8 mouse cellular contexts compared by ENCODE assay signal in genomic region chr2:30474039-30474438, GRCm38 (mm10). TPM values are rescaled to one million over a fixed set of nuclear protein-coding genes. Genes with fewer than 3 reads are reported as not detected.
DNase-seq lines count a peak whose midpoint lies in the region; ATAC-seq lines count a peak whose summit lies in the region.

Ier5l (minus strand) TSS chr2:30474219.

- intact Hi-C loops in left cerebral cortex, postnatal 10 days (cut with DNase I): loop anchor here (5.0 kb wide), 2 partner anchors 73 to 123 kb away; partner anchors contain the start of gene Cstad

- H3K27me3 ChIP-seq in intestine, embryonic 14.5 days (replicated peaks; ENCODE audit: control insufficient read depth, insufficient read depth, low read length): no peaks in the 10 kb centered on the region
- peaks cover 95% of the 10 kb centered on the region for H3K27me3 ChIP-seq in megakaryocyte, embryonic 14.5 days (replicated peaks)

- ATAC-seq in intestine, embryonic 14.5 days (replicated peaks; ENCODE audit: low FRiP score, low TSS enrichment, low read depth): peak; percentile 90

- peak within 1 kb of the TSS; percentile 89 for H3K4me3 ChIP-seq in intestine, embryonic 14.5 days (ENCODE audit: low read depth, low read length)
- peak within 1 kb of the TSS; percentile 92 for H3K4me3 ChIP-seq in megakaryocyte, embryonic 14.5 days (replicated peaks)

- peaks cover 18% of the 10 kb centered on the region for H3K4me1 ChIP-seq in intestine, embryonic 14.5 days (replicated peaks; ENCODE audit: control insufficient read depth, insufficient read depth, low read length)
- peaks cover 52% of the 10 kb centered on the region for H3K4me1 ChIP-seq in megakaryocyte, embryonic 14.5 days

- H3K9ac ChIP-seq in intestine, embryonic 14.5 days (ENCODE audit: low read length): peak within 1 kb of the TSS; percentile 99

- no peaks in the 10 kb centered on the region for H3K36me3 ChIP-seq in intestine, embryonic 14.5 days (ENCODE audit: control insufficient read depth, insufficient read depth, low read length)
- no peaks in the 10 kb centered on the region for H3K36me3 ChIP-seq in megakaryocyte, embryonic 14.5 days (replicated peaks; ENCODE audit: low read length)

- WGBS in intestine, embryonic 14.5 days: 0% methylated on average over 35 of the region's 37 CpGs

- no peaks in the 10 kb centered on the region for H3K9me3 ChIP-seq in intestine, embryonic 14.5 days (ENCODE audit: control insufficient read depth, low read length)
- no peaks in the 10 kb centered on the region for H3K9me3 ChIP-seq in megakaryocyte, embryonic 14.5 days

- DNase-seq in adrenal gland, adult (ENCODE audit: inconsistent age in 2 of 2, low spot score in 1 of 2): peak; percentile 96 to 99
- DNase-seq in embryo, embryonic 10 days (ENCODE audit: low spot score): peak; percentile 96
- DNase-seq in gastrocnemius, postnatal 25 days: peak; percentile 95
- DNase-seq in intestine, embryonic 14.5 days (ENCODE audit: low spot score): peak; percentile 98
- peak; percentile 94 to 96 for DNase-seq in left cerebral cortex, postnatal 10 days (ENCODE audit: extremely low spot score in 1 of 2, low spot score in 2 of 2)
- DNase-seq in right cerebral cortex, adult 2 months (ENCODE audit: low spot score in 2 of 2): peak; percentile 95 to 96
- peak; percentile 96 for DNase-seq in urinary bladder, postnatal 14 days (ENCODE audit: low spot score)

- H3K4me2 ChIP-seq in intestine, embryonic 14.5 days (ENCODE audit: low read length): peak within 1 kb of the TSS; percentile 99

- H3K27ac ChIP-seq in intestine, embryonic 14.5 days (ENCODE audit: low read depth): peak within 1 kb of the TSS; percentile 96

RNA-seq across cellular contexts. Expression of gene Ier5l, which starts in this region (rescaled TPM):
- 1 to 10 TPM; 2.1 to 2.5 TPM for total RNA-seq in gastrocnemius, postnatal 25 days (2021)
- 2.1 TPM in 2 replicates for polyA plus RNA-seq in intestine, embryonic 14.5 days (2014; fragmentation: Nextera tagmentation; extraction: Ambion mirVana)
- total RNA-seq in left cerebral cortex, postnatal 10 days (2021): 1 to 10 TPM; 7.8 to 9.8 TPM
- 2.7 and 5.0 TPM in 2 replicates for polyA plus RNA-seq in megakaryocyte, embryonic 14.5 days (2012; ENCODE audit: insufficient read depth, low replicate concordance)

Comparison
In these comparisons a context has a peak if more than half of its experiments do, and no peak if none do; other contexts are left out.
1. Peak in every context shown above with its lines: DNase-seq, ATAC-seq, H3K4me3 ChIP-seq and H3K27ac ChIP-seq.